Comparison of ENCODE assay signal across 28 mouse cellular contexts in genomic region chr8:119432372-119432771, GRCm38 (mm10). TPM values are rescaled to one million over a fixed set of nuclear protein-coding genes. Genes with fewer than 3 reads are reported as not detected.
A peak's percentile ranks its signal among the peaks of the same experiment; 100 is the strongest.
DNase-seq lines count a peak whose midpoint lies in the region; ATAC-seq and TF ChIP-seq lines count a peak whose summit lies in the region.
"Had no signal": no experiment of that assay in that cellular context is flagged by ENCODE, and none has a peak within 500 bp of the region (broad histone marks: within the 10 kb centered on the region; RNA-seq: fewer than 3 reads in every experiment).

No protein-coding gene starts in this region.

- H3K4me1 ChIP-seq in stomach, embryonic 15.5 days: peaks cover 25% of the 10 kb centered on the region
- H3K4me1 ChIP-seq in stomach, postnatal 0 days (replicated peaks; ENCODE audit: control insufficient read depth, insufficient read depth): peaks cover 11% of the 10 kb centered on the region; the same call in 1 of the 2 replicates
- peaks cover 0 to 16% of the 10 kb centered on the region in 2 experiments; a peak in 2 of 4 replicates for H3K4me1 ChIP-seq in liver, embryonic 14.5 days (replicated peaks; ENCODE audit: control insufficient read depth in 2 of 2, insufficient read depth in 2 of 2, low read length in 1 of 2)
- no peaks in the 10 kb centered on the region for H3K4me1 ChIP-seq in midbrain, embryonic 13.5 days (replicated peaks)
- no peaks in the 10 kb centered on the region for H3K4me1 ChIP-seq in hindbrain, embryonic 11.5 days (replicated peaks; ENCODE audit: control insufficient read depth, insufficient read depth, low read length)
- H3K4me1 ChIP-seq in embryonic facial prominence, embryonic 10.5 days: peaks cover 42% of the 10 kb centered on the region
- H3K4me1 ChIP-seq: forebrain, embryonic 13.5 days; neural tube, embryonic 13.5 days had no signal

- H3K4me2 ChIP-seq in stomach, embryonic 15.5 days: no peak overlapping the region
- H3K4me2 ChIP-seq in stomach, postnatal 0 days (replicated peaks; ENCODE audit: low read depth): no peak overlapping the region
- H3K4me2 ChIP-seq in liver, embryonic 14.5 days (ENCODE audit: low read depth): no peak overlapping the region
- no peak overlapping the region for H3K4me2 ChIP-seq in midbrain, embryonic 13.5 days (replicated peaks)
- H3K4me2 ChIP-seq in hindbrain, embryonic 11.5 days (replicated peaks; ENCODE audit: low read depth, low read length): no peak overlapping the region
- H3K4me2 ChIP-seq: forebrain, embryonic 13.5 days; heart, embryonic 12.5 days; hindbrain, embryonic 14.5 days; limb, embryonic 15.5 days; midbrain, embryonic 12.5 days; neural tube, embryonic 13.5 days had no signal

- H3K9me3 ChIP-seq in stomach, embryonic 15.5 days: no peaks in the 10 kb centered on the region
- no peaks in the 10 kb centered on the region for H3K9me3 ChIP-seq in stomach, postnatal 0 days (ENCODE audit: control insufficient read depth, low read length)
- H3K9me3 ChIP-seq in liver, embryonic 14.5 days (ENCODE audit: control insufficient read depth, low read length): no peaks in the 10 kb centered on the region
- H3K9me3 ChIP-seq in midbrain, embryonic 13.5 days: no peaks in the 10 kb centered on the region
- H3K9me3 ChIP-seq in hindbrain, embryonic 11.5 days (ENCODE audit: control insufficient read depth, low read length): no peaks in the 10 kb centered on the region
- no peaks in the 10 kb centered on the region for H3K9me3 ChIP-seq in embryonic facial prominence, embryonic 10.5 days
- H3K9me3 ChIP-seq: forebrain, embryonic 13.5 days; heart, embryonic 12.5 days; limb, embryonic 10.5 days; limb, embryonic 15.5 days; megakaryocyte, embryonic 14.5 days; midbrain, embryonic 12.5 days; neural tube, embryonic 13.5 days had no signal

- H3K27ac ChIP-seq in stomach, embryonic 15.5 days: no peak overlapping the region
- H3K27ac ChIP-seq in stomach, postnatal 0 days (replicated peaks): no peak overlapping the region
- H3K27ac ChIP-seq in liver, embryonic 14.5 days: no peak overlapping the region
- no peak overlapping the region for H3K27ac ChIP-seq in midbrain, embryonic 13.5 days
- no peak overlapping the region for H3K27ac ChIP-seq in hindbrain, embryonic 11.5 days (ENCODE audit: low read depth, low read length)
- no peak overlapping the region for H3K27ac ChIP-seq in embryonic facial prominence, embryonic 10.5 days (replicated peaks)
- H3K27ac ChIP-seq: forebrain, embryonic 13.5 days; heart, adult 2 months; hindbrain, embryonic 14.5 days; limb, embryonic 10.5 days; limb, embryonic 15.5 days; midbrain, embryonic 12.5 days; neural tube, embryonic 13.5 days had no signal

- no peak overlapping the region for H3K9ac ChIP-seq in stomach, embryonic 15.5 days
- H3K9ac ChIP-seq in stomach, postnatal 0 days (ENCODE audit: low read length): no peak overlapping the region
- no peak overlapping the region for H3K9ac ChIP-seq in liver, embryonic 14.5 days (replicated peaks)
- H3K9ac ChIP-seq in midbrain, embryonic 13.5 days (replicated peaks): no peak overlapping the region
- no peak overlapping the region for H3K9ac ChIP-seq in hindbrain, embryonic 11.5 days (ENCODE audit: low read depth, low read length)
- H3K9ac ChIP-seq: forebrain, embryonic 13.5 days; heart, embryonic 12.5 days; hindbrain, embryonic 14.5 days; limb, embryonic 15.5 days; midbrain, embryonic 12.5 days; neural tube, embryonic 13.5 days had no signal

- peak; percentile 33; the same call in 1 of the 2 replicates for ATAC-seq in stomach, embryonic 15.5 days (ENCODE audit: insufficient read depth, low FRiP score, low read depth)
- ATAC-seq in stomach, postnatal 0 days (ENCODE audit: low FRiP score, low TSS enrichment): no peak
- peak; percentile 61 for ATAC-seq in liver, embryonic 14.5 days (ENCODE audit: insufficient read depth)
- no peak for ATAC-seq in midbrain, embryonic 13.5 days
- ATAC-seq in hindbrain, embryonic 11.5 days (ENCODE audit: low FRiP score): no peak
- ATAC-seq: CD4-positive, CD25-positive, alpha-beta regulatory T cell, adult 4 months; forebrain, embryonic 13.5 days had no signal

- TF ChIP-seq CTCF in stomach, postnatal 0 days (IDR thresholded peaks at IDR 0.05; ENCODE audit: low read depth): no peak
- TF ChIP-seq CTCF in liver, embryonic 14.5 days (IDR thresholded peaks at IDR 0.05; ENCODE audit: low read depth): no peak

- DNase-seq in adrenal gland, postnatal 14 days: peak; percentile 49
- DNase-seq in adrenal gland, adult 8-10 months: no peak
- no peak for DNase-seq in stomach, postnatal 0 days (ENCODE audit: low spot score)
- DNase-seq in liver, embryonic 14.5 days (ENCODE audit: low read depth in 3 of 3, low spot score in 3 of 3): no peak
- DNase-seq in hindbrain, embryonic 11.5 days (ENCODE audit: low spot score): no peak
- DNase-seq in embryonic facial prominence, embryonic 10.5 days (ENCODE audit: low spot score): no peak
- DNase-seq: cerebellum, adult 11-12 months; cerebellum, postnatal 10 days; heart, adult 2 months; heart, postnatal 4 days; kidney, adult 18-20 months; kidney, postnatal 10 days; layer of hippocampus, postnatal 36 days; lung, postnatal 4 days; thymus, postnatal 14 days had no signal

- H3K4me3 ChIP-seq in stomach, embryonic 15.5 days (replicated peaks): no peak overlapping the region
- H3K4me3 ChIP-seq in stomach, postnatal 0 days (ENCODE audit: low read depth, low read length): no peak overlapping the region
- no peak overlapping the region for H3K4me3 ChIP-seq in liver, embryonic 14.5 days (ENCODE audit: insufficient read depth in 1 of 2, low read depth in 2 of 2, low read length in 2 of 2)
- no peak overlapping the region for H3K4me3 ChIP-seq in midbrain, embryonic 13.5 days (replicated peaks)
- H3K4me3 ChIP-seq in hindbrain, embryonic 11.5 days (ENCODE audit: low read depth, low read length): no peak overlapping the region
- H3K4me3 ChIP-seq in embryonic facial prominence, embryonic 10.5 days: no peak overlapping the region
- H3K4me3 ChIP-seq: forebrain, embryonic 13.5 days; heart, adult 2 months; heart, embryonic 12.5 days; limb, embryonic 10.5 days; limb, embryonic 15.5 days; megakaryocyte, embryonic 14.5 days; midbrain, embryonic 12.5 days; neural tube, embryonic 13.5 days had no signal

- TF ChIP-seq EP300 in stomach, postnatal 0 days (optimal IDR thresholded peaks at IDR 0.05): no peak
- no peak for TF ChIP-seq EP300 in liver, embryonic 14.5 days (IDR thresholded peaks at IDR 0.05; ENCODE audit: low read depth)

- 44% methylated on average over 3 of the region's 3 CpGs for WGBS in stomach, embryonic 15.5 days
- 49% methylated on average over 3 of the region's 3 CpGs for WGBS in stomach, postnatal 0 days
- 44% methylated on average over 3 of the region's 3 CpGs for WGBS in liver, embryonic 14.5 days (ENCODE audit: insufficient replicate concordance)
- WGBS in midbrain, embryonic 13.5 days: 57% methylated on average over 3 of the region's 3 CpGs
- 50% methylated on average over 3 of the region's 3 CpGs for WGBS in hindbrain, embryonic 11.5 days
- 36% methylated on average over 3 of the region's 3 CpGs for WGBS in embryonic facial prominence, embryonic 10.5 days

- no peaks in the 10 kb centered on the region for H3K27me3 ChIP-seq in stomach, embryonic 15.5 days (replicated peaks)
- no peaks in the 10 kb centered on the region for H3K27me3 ChIP-seq in stomach, postnatal 0 days (ENCODE audit: control insufficient read depth, insufficient read depth, low read length)
- H3K27me3 ChIP-seq in liver, embryonic 14.5 days (ENCODE audit: control insufficient read depth, insufficient read depth, low read length): no peaks in the 10 kb centered on the region
- no peaks in the 10 kb centered on the region for H3K27me3 ChIP-seq in midbrain, embryonic 13.5 days
- H3K27me3 ChIP-seq in hindbrain, embryonic 11.5 days (ENCODE audit: control insufficient read depth, insufficient read depth, low read length): no peaks in the 10 kb centered on the region
- H3K27me3 ChIP-seq in embryonic facial prominence, embryonic 10.5 days (replicated peaks; ENCODE audit: low read depth, poor library complexity, severe bottlenecking): 0 out of 2 replicates have a peak, but pooled peaks cover 6% of the 10 kb centered on the region
- H3K27me3 ChIP-seq: forebrain, embryonic 13.5 days; limb, embryonic 15.5 days; neural tube, embryonic 13.5 days had no signal

- H3K36me3 ChIP-seq in stomach, embryonic 15.5 days: no peaks in the 10 kb centered on the region
- H3K36me3 ChIP-seq in stomach, postnatal 0 days (ENCODE audit: control insufficient read depth, insufficient read depth, low read length): no peaks in the 10 kb centered on the region
- H3K36me3 ChIP-seq in liver, embryonic 14.5 days (replicated peaks; ENCODE audit: control insufficient read depth, insufficient read depth, low read depth): no peaks in the 10 kb centered on the region
- H3K36me3 ChIP-seq in midbrain, embryonic 13.5 days: no peaks in the 10 kb centered on the region
- no peaks in the 10 kb centered on the region for H3K36me3 ChIP-seq in hindbrain, embryonic 11.5 days (ENCODE audit: control insufficient read depth, insufficient read depth, low read length)
- H3K36me3 ChIP-seq in embryonic facial prominence, embryonic 10.5 days (replicated peaks): no peaks in the 10 kb centered on the region
- H3K36me3 ChIP-seq: heart, embryonic 12.5 days; limb, embryonic 10.5 days; limb, embryonic 15.5 days; midbrain, embryonic 12.5 days; neural tube, embryonic 13.5 days had no signal

RNA-seq across cellular contexts. Expression of gene Osgin1, which starts 1.6 kb away (rescaled TPM):
- total RNA-seq in adrenal gland, postnatal 14 days (2021): 52.9 and 69.1 TPM in 2 replicates
- total RNA-seq in adrenal gland, adult 8-10 months (2022): 100 to 1,000 TPM in 3 of 4 experiments, 10 to 100 TPM in 1; 77.7 to 149 (median 123) TPM
- polyA plus RNA-seq in stomach, embryonic 15.5 days (2015; fragmentation: Nextera tagmentation; extraction: Ambion mirVana): 7.5 and 8.0 TPM in 2 replicates
- 11.4 and 14.5 TPM in 2 replicates for polyA plus RNA-seq in stomach, postnatal 0 days (2015; fragmentation: Nextera tagmentation; extraction: Ambion mirVana)
- polyA plus RNA-seq in liver, embryonic 14.5 days (2012; rRNA removed): 18.8 and 23.0 TPM in 2 replicates
- polyA plus RNA-seq in liver, embryonic 14.5 days (2014; fragmentation: Nextera tagmentation; extraction: Ambion mirVana): 16.0 and 17.0 TPM in 2 replicates
- 0.10 and 0.28 TPM in 2 replicates for polyA plus RNA-seq in midbrain, embryonic 13.5 days (2015; fragmentation: Nextera tagmentation; extraction: Ambion mirVana)
- 0.23 TPM in 1 of 2 replicates, not detected in the other for polyA plus RNA-seq in hindbrain, embryonic 11.5 days (2014; fragmentation: Nextera tagmentation; extraction: Ambion mirVana)
- 0.43 and 0.47 TPM in 2 replicates for polyA plus RNA-seq in embryonic facial prominence, embryonic 10.5 days (2016; fragmentation: Nextera tagmentation; extraction: Ambion mirVana)
- total RNA-seq: common myeloid progenitor, adult 5-6 weeks had no signal
- polyA plus RNA-seq: neural tube, embryonic 13.5 days had no signal

RNA-seq across cellular contexts. Expression of gene Necab2, which starts 14.1 kb away (rescaled TPM):
- 10.4 and 10.6 TPM in 2 replicates for total RNA-seq in adrenal gland, postnatal 14 days (2021)
- 10 to 100 TPM in 3 of 4 experiments, 1 to 10 TPM in 1; 9.9 to 13.7 (median 11.9) TPM for total RNA-seq in adrenal gland, adult 8-10 months (2022)
- 1.3 and 1.9 TPM in 2 replicates for polyA plus RNA-seq in stomach, embryonic 15.5 days (2015; fragmentation: Nextera tagmentation; extraction: Ambion mirVana)
- 1.5 and 1.6 TPM in 2 replicates for polyA plus RNA-seq in stomach, postnatal 0 days (2015; fragmentation: Nextera tagmentation; extraction: Ambion mirVana)
- 0.06 and 0.14 TPM in 2 replicates for polyA plus RNA-seq in liver, embryonic 14.5 days (2012; rRNA removed)
- polyA plus RNA-seq in liver, embryonic 14.5 days (2014; fragmentation: Nextera tagmentation; extraction: Ambion mirVana): not detected in 2 replicates
- 34.9 and 37.6 TPM in 2 replicates for polyA plus RNA-seq in midbrain, embryonic 13.5 days (2015; fragmentation: Nextera tagmentation; extraction: Ambion mirVana)
- polyA plus RNA-seq in hindbrain, embryonic 11.5 days (2014; fragmentation: Nextera tagmentation; extraction: Ambion mirVana): 14.5 and 17.2 TPM in 2 replicates
- polyA plus RNA-seq in embryonic facial prominence, embryonic 10.5 days (2016; fragmentation: Nextera tagmentation; extraction: Ambion mirVana): 8.8 and 9.4 TPM in 2 replicates
- total RNA-seq: common myeloid progenitor, adult 5-6 weeks; heart, adult 2 months had no signal
- polyA plus RNA-seq: CD4-positive, CD25-positive, alpha-beta regulatory T cell, adult 4 months; heart, adult 2 months; heart, postnatal 0 days had no signal

RNA-seq across cellular contexts. Expression of gene Mlycd, which starts 37.7 kb away (rescaled TPM):
- total RNA-seq in adrenal gland, postnatal 14 days (2021): 58.0 and 66.5 TPM in 2 replicates
- total RNA-seq in adrenal gland, adult 8-10 months (2022): 10 to 100 TPM; 46.6 to 60.5 (median 54.6) TPM
- polyA plus RNA-seq in stomach, embryonic 15.5 days (2015; fragmentation: Nextera tagmentation; extraction: Ambion mirVana): 18.0 and 21.4 TPM in 2 replicates
- polyA plus RNA-seq in stomach, postnatal 0 days (2015; fragmentation: Nextera tagmentation; extraction: Ambion mirVana): 22.0 and 24.0 TPM in 2 replicates
- polyA plus RNA-seq in liver, embryonic 14.5 days (2012; rRNA removed): 6.0 and 6.4 TPM in 2 replicates
- 8.1 and 9.6 TPM in 2 replicates for polyA plus RNA-seq in liver, embryonic 14.5 days (2014; fragmentation: Nextera tagmentation; extraction: Ambion mirVana)
- 11.8 and 13.8 TPM in 2 replicates for polyA plus RNA-seq in midbrain, embryonic 13.5 days (2015; fragmentation: Nextera tagmentation; extraction: Ambion mirVana)
- polyA plus RNA-seq in hindbrain, embryonic 11.5 days (2014; fragmentation: Nextera tagmentation; extraction: Ambion mirVana): 9.2 and 10.7 TPM in 2 replicates
- 7.3 and 7.6 TPM in 2 replicates for polyA plus RNA-seq in embryonic facial prominence, embryonic 10.5 days (2016; fragmentation: Nextera tagmentation; extraction: Ambion mirVana)

Comparison
In these comparisons a context has a peak if more than half of its experiments do, and no peak if none do; other contexts are left out.
1. ATAC-seq: peak in stomach, embryonic 15.5 days (single experiment) and liver, embryonic 14.5 days (single experiment); none in stomach, postnatal 0 days (single experiment), midbrain, embryonic 13.5 days (single experiment) and hindbrain, embryonic 11.5 days (single experiment).